Mouse (Mus musculus) T-helper 1 cell (primary cell): Measurements from ENCODE around the gene Adgrv1.

Experiments
- in situ Hi-C: fragments of 300-600 bp; cut with MboI, MseI; formaldehyde crosslinking; loops from one replicate; pipeline ENCODE4 v1.15.1; 2025; ENCODE audit warnings: high pct_unique_total_duplicates

The Adgrv1 gene

DNA sequence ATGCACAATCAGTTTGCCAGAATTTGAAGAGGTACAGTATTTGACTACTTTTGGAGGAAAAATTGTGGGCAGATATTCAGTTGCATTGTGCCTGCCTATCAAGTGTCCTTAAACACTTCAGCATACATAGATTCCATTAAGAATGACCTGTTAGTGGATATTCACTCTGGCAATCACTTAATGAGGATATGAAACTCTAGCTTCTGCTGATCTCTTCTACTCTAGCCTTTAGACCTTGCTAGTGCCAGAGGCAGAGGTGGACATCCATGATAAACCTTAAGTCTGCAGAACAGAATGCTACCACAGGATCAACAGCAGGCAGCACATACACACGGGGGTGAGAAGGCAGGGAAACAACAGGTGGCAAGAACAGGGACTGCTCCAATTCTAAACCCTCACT is 488.5 kb downstream of the Adgrv1 start:
- in situ Hi-C loops: no loop called here

DNA sequence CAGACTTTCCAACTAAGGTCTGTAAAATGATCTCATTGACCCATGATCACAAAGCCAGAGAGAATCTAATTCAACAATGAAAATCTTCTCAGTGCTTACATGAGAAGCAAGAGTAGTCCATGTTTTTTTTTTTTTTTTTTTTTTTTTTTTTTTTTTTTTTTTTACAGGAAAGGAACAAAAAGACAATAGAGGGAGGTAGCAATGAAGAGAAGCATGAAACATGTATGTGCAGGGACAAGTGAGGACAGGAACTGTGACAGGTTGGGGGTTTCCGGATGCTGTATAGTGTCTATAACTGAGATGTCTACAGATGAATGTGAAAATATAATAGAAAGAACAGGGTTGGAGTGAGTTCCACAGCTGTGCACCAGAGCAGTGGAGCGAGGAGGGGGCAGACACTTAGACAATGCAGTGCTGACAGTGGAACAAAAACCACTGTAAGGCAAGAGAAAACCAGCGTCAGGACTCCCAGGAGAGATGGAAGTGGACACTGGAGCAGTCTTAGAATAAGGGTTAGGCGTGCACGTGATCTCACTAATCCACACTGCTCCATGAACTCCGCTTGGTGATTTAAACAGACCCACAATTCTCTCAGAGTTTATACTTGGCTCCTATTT is 490.6 kb downstream of the Adgrv1 start:
- in situ Hi-C loops: no loop called here

DNA sequence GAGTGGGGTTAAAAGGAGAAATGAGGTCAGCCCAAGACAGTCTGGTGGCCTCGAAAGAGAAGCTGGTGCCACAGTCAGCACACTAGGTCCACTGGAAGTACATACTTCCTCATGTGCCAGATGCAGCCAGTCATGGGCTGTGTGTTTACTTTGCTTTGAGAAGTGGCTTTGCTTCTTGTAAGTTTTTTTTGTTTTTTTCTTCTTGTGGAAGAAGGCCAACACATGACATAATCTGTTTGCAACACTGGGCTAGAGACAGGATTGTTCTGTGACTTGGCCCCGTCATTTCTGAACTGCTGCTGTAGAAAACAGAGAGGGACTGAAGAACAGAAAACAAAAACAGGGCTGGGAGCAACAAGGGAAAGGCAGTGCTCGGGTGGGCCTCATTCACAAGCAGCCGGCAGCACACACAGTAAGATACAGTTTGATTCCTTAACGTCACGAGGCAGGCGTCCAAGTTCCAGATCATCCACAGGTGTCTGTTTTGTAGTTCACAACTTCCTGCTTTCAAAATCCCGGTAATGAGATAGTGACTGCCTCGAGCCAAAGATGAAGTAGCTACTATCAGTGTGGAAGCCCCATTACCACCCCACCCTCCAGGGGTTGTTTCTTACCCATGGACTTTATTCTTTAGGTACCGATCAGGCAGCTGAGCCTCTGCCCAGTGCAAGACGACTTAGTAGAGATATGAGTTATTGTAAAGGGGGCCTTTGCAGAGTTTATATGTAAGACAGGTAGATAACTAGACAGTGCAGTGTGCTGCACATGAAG is 496.1 kb downstream of the Adgrv1 start:
- in situ Hi-C loops: no loop called here

DNA sequence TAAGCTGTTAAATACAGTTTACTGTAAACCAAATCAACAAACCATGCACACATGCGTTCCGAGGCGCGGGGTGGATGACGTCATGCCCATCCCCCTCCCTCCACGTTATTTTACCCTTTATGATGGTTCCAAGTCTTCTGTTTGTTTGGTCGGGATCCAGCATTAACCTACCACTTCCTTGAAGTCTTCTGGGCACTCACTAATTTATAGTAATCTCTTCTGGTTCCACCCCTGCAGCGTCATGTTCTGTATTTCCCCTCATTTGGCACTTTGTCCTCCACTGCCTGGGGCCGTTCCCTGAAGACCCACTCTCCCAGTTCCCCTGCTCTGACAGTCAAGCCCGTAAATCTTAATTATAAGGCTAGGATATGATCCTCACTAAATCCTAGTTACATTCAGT is 497.0 kb downstream of the Adgrv1 start:
- in situ Hi-C loops: no loop called here

DNA sequence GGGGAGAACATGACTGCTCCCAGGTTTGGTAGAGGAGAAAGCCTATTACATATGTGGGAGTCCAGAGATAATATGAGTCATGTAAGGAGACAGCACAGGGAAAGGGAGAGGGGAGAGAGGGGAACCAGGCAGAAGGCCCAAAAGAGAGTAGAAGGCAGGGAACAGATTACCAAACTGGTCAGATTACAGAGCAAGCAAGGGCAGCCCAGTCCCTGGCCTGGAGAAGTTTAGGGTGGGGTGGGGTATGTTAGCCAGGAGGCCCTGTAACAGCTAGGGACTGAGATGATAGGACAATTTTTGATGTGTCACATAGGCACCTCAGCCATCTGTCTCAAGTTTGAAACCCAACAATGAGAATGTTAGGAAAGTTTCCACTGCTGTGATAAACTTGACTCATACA is 498.5 kb downstream of the Adgrv1 start:
- in situ Hi-C loops: no loop called here

DNA sequence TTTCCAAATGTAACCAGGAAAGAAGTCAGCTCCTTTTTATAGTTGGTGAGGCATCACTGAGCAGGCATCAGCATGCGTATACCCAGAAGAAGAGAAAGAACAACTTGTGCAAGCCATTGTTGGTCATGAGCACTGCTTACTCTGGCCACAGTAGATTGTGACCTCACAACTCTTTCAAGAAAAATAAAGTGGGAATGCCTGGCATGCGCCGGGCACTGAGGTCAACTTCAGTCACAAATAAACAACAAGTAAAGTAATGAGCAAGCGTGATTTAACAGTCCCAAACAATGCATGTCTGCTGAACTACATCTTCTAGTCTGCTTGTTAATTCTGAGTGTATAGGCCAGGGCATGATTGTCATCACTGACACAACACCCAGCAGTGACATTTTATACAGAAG is 499.6 kb downstream of the Adgrv1 start:
- in situ Hi-C loops: no loop called here

DNA sequence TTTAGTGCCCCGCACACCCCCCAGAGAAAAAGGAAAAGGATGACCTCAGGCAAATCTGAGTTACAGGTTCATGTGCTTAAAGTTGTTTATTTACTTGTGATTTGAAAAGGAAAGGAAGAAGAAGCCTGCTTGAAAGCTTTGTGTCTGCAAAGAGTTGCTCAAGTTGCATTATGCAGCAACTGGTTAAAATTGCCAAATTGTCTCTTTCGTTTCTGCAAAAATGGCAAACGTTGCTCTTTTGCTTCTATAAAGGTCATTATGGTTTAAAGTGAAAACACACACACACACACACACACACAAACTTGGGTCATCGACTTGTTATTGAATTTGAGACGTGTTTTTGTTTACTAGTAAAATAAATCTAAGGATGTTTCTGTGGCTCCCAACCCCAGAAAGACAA is 500.3 kb downstream of the Adgrv1 start:
- in situ Hi-C loops: no loop called here

DNA sequence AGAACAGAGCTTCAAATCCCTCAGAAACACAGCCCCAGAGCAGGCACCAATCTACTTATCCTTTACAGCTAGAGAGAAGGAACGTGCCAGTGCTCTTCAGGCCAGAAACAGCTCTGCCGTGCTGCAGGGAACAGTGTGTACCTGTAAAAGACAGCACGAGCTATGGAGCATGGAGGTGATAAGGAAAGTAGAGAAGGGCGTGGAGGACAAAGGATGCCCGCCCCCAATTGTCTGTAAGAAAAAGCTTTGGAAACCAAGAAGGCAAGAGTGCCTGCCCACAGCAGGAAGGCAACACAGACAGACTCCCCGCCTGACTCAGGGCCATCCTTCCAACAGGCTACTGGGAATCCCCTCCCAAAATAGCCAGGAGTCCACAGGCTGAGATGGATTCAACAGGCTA is 501.1 kb downstream of the Adgrv1 start:
- in situ Hi-C loops: no loop called here

DNA sequence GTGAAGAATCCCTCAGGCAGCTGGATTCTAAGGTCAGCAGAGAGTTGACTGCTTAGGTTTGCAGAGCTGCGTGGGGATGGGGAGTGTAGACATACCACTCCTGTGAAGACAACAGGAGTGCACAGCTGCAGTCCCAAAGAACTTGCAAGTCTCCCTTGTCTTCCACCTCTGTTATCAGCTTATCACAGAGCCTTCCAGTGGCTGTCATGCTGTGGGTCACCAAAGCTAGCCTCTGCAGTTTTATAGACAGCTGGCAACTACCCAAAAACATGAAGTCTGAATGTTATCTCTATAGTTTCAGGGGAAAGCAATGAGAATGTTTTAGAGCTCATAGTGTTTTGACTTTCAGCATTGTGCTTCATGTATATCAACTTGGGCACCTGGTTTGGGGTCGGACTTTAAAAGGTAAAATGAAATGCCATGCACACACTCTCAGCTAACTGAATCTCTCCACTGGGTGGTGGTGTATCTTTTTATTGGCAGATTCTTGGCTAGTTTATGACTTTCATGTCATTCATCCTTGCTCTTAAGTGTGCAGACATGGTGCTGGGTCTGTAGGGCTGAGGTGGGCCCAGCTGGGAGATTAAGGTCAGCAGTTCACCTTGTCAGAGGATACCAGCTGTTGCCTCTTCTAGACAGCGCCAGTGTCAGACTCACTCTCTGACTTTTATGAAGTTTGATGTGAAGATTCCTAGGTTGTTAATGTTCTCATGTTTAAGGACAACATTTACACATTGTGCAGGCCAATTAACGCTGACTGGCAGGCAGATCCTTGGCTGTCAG is 502.0 kb downstream of the Adgrv1 start:
- in situ Hi-C loops: no loop called here

DNA sequence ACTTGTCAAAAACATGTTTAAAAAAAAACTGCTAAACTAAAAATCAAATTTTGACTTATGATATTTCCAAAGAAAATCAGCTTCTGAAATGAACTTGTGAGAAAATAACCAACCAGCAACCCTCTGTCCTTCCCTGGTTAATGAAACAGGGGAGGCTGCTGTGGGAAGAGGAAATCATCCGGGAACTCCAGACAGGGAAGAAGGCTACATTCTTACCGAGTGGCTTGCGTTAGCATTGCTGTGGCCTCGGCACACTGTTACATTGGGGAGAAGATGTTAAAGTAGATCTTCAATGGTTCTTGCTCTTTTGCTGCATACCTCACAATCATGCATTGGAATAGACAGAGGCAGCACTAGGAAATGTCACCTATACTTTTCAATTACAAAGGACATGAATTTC is 507.1 kb downstream of the Adgrv1 start:
- in situ Hi-C loops: no loop called here

DNA sequence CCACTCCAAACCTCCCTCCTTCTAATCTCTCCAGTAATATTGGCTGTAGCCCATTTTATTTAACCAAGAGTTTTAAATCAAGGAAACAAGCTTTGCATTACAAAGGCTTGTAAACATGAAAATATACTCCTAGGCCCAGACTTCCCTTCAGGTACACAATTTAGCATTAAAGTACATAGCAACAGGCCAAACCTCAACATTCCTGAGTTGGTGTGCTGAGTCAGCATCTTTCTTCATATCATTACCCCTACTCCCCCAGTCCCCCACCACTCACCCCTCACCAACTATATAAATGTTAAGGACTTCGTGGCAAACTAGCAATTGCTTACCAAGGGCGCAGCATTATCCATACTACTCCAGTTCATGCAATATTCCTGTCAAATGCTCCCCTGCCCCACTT is 510.7 kb downstream of the Adgrv1 start:
- in situ Hi-C loops: no loop called here

DNA sequence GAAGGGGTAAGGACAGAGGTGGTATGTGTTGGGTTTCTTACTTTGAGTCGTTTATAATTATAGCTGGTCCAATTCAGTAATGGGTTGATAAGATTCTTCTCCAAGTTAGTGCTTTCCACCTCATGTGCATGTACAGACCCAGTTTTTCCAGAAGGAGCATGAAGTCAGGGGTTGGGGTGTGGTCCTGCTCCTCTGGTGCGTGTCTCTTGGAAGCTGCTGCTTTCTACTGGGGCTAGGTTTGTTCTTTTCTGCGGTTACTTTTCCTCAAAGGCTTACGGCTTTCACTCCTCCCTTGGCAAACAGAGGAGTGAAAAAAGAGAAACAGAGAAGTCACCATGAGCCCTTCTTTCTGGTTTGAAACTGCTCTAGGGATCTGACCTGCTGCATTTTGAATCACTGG is 522.5 kb downstream of the Adgrv1 start:
- in situ Hi-C loops: no loop called here

DNA sequence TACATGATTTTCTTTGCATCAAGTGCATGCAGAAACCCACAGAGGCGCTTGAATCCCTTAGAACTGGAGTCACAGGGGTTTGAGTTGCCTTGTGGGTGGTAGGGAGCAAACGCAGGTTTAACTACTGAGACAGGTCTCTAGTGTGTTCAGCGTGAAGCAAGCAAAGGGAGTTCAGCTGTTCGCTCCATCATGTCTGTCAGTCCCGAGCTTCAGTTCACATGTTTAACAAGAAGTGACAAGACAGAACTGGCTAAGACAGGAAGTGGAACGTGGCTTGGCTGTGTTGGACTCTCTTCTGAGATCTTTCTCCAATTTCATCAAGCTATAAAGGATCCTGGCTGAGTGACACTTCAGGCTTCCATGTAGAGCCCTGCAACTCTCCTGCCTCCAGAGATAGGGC is 523.3 kb downstream of the Adgrv1 start:
- in situ Hi-C loops: no loop called here

DNA sequence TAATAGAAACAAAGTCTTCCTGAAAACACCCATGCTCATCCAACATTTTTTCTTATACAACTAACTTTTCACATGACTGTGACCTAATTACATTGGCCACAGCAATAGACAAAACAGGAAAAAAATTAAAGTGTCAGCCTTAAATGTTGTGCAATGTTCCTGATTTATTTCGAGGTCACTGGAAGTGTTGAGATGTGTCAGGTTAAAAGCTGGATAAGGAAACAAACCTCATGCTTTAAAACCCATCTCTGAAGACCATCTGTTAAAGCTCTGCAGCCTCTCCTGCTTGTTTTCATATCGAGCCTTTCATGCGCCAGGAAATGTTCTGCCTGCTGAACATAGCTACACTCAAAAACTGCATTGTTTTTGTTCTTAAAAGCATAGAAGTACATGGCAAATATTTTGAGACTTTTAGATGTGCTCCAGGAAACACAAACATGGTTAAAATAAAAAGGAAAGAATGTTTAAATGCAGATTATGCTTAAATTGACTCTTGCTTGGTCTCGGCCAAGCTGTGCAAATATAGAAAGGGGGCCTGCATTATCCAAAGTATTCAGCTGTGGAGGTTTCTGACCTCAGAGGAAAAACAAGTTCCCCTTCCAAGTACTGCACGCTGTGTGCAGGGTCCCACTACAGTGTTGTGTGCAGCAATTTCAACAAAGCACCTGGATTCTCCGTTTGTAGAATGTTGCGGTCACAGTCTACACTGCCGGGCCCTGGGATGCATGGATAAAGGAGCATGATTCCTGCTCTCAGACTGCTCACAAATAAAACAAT is 524.2 kb downstream of the Adgrv1 start:
- in situ Hi-C loops: no loop called here

DNA sequence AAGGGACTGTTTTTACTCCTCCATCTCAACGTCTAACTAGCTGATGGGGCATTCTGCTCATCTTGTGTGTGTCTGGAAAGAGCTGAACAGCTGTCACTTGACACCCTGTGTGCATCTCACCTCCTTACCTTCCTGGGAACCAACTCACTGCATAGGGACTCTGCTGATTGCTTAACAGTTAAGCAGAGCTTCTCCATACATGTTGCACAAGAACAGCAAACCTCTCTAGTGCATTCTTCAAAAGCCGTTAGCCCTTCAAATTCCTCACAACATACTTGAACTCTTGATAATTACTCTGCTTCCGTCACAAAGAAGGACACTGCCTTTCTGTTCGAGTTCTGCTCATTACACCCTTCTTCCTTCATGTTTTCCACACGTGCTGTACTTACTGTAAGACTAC is 525.5 kb downstream of the Adgrv1 start:
- in situ Hi-C loops: no loop called here

DNA sequence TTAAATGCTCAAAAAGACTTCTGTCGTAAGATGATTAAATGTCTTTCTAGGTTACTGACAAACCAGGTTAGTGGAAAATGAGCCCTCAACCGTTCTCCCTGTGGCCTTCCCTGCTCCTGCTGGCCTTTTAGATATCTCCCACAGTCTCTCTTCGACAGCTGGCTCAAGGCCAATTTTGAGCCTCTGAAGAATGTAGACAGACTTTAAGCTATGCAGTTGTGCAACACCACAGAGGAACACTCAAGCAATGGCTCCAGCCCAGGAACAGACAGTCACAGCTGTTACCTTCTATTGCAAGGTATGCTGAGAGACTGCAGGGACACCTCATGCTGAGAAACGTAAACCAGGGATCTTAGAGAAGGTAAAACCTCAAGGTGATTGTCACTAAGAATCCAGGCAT is 529.2 kb downstream of the Adgrv1 start:
- in situ Hi-C loops: no loop called here

DNA sequence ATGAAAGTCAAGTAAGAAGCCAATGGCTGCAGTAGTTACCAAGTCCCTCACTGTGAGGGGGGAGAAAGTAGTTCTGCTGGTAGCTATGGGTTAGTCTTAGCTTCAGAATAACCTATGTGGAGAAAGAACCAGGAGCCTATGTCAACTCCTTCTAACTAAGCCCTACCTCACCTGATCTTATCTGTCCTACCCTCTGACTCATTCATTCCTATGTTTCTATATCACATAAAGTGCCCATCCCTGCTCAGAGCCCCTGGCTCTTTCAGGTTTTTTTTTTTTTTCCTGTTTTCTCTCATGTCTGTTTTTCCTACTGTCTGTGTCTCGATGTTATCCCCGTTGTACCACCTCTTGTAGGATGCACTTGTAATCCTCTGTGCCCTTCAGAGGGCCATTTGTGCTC is 536.5 kb downstream of the Adgrv1 start:
- in situ Hi-C loops: no loop called here

DNA sequence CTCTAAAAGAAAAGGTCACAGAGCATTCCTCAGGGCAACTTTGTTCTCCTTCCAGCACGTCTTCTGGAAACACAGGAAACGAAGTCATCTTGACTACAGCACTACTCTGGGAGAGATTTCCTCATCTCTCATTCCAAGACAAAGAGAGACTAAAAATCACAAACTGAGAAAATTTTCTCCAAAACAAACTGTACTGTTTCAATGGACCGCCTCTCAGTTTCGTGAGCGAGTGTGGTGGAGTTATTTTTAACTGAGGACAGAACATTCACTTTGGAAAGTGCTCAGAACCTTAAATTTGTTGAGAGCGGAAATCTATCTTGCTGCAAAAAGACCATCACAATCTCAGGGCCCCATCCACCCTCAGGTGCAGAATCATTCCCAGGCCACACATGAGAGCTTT is 538.4 kb downstream of the Adgrv1 start:
- in situ Hi-C loops: no loop called here

DNA sequence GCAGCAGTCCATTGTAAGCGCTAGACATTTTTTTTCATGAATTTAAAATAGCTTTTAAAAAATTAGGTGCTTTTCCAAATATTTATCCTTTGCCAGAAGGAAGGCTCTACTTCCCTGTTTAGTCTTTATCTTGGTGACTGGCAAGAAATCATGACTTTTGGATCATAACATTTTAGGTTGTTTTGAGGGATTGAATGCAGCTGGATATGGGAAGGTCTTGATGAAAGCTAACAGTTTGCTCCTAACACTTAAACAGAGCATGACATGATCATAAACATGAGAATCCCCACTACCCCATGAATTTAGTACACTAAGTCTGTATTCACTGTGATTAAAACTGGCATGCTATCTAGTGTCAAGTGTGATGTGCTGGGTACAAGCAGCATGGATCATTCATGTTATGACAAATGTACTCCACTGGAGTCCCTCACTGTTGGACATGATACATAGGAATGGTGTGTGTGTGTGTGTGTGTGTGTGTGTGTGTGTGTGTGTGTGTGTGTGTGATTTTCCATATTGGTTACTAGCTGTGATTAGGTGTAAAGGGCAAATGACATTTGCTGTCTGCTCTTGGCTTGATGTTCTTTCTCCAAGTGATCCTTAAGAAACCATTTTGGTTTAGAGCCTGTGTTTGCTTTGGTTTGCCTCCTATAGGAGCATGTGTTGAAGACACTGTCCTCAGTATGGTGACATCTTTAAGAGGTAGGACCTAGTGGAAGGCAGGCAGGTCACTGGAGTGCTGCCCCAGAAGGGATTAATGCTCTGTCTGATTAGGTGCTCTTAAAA is 542.7 kb downstream of the Adgrv1 start:
- in situ Hi-C loops: no loop called here

DNA sequence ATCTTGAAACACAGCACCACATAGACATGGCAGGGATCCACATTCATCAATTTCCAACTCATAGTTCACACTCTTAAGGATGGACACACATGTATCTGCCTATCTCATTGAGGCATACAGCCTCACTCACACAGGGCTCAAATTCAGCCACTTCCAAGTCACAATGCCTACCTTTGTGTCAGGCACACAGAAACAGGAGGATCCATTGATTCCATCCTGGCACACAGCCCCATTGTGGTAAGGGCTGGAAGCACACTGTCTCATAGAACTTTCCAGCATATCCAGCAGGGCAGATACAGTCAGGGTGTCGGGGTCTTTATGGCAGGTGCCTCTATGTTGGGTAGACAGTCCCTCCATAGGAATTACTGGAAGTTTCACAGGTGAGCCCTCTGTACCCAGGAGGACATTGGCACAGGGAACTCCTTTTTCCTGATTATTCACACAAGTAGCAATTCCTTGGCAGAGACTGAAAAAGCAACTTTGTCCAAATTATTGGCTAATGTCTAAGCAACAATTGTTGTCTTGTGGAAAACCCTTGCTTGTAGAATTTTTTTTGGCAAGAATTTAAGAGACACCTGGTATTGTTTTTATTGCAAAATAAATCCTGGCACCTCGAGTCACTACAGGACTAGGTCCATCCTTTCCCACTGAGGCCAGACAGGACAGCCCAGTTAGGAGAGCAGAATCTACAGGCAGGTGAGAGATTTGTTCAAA is 545.8 kb downstream of the Adgrv1 start:
- in situ Hi-C loops: no loop called here

DNA sequence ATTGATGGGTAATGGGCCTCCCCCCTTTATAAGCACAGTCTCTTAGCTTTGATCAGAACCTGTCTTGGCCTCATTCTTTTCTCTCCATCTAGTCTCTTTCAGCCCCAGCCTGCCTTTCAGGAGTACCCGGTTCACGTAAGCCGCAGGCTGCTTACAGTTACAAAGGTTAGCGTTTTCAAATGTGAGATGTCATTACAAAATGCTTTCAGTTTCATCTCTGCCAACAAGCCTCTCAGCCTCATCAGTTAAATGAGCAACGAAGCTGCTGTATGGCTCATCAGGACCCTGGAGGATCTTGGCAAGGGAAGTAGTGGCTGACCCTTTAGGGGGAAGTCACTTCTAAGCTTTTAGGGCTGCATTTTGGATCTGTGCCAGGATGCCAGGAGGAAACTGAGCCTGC is 560.7 kb downstream of the Adgrv1 start:
- in situ Hi-C loops: no loop called here
